Mouse (Mus musculus) lung, adult 2 months (tissue): ENCODE results near the gene Snapc4. TPM values are rescaled to one million over a fixed set of nuclear protein-coding genes. Genes with fewer than 3 reads are reported as not detected.
"Not testable (repeated sequence)": the region's sequence is repeated elsewhere in the genome, so short reads cannot be mapped to it uniquely, and the experiment has no call there.

ENCODE experiments used
- DNase-seq: peaks from one replicate; pipeline ENCODE4 v3.0.0; 2022
- H3K4me1 ChIP-seq: fragments of 200-500 bp; 2 replicates; pipeline ENCODE4 v1.6.1; 2011; ENCODE audit warnings: low read length; ENCODE audit not compliant: control insufficient read depth, insufficient read depth
- H3K4me3 ChIP-seq: fragments of 200-500 bp; replicated peaks from 2 replicates; pipeline ENCODE3; 2011; ENCODE audit warnings: low read depth, mild to moderate bottlenecking, control low read depth, low read length; ENCODE audit errors: extremely low read depth
- CTCF ChIP-seq: fragments of 200-500 bp; IDR thresholded peaks from 2 replicates; pipeline ENCODE4 v1.5.1; 2011; ENCODE audit warnings: mild to moderate bottlenecking, low read length, control low read depth; ENCODE audit not compliant: insufficient read depth
- POLR2A ChIP-seq: fragments of 200-500 bp; IDR thresholded peaks from 2 replicates; pipeline ENCODE4 v1.6.1; 2011; ENCODE audit warnings: low read depth, mild to moderate bottlenecking, control low read depth, low read length, borderline replicate concordance; ENCODE audit errors: extremely low read depth
- WGBS: fragments of 180-500 bp; shearing (Covaris S2); methylation state at CpG from one replicate; pipeline ENCODE4 v1.1.7; 2018; 5-methylcytosine and 5-hydroxymethylcytosine counted together
- polyA plus RNA-seq: library from polyadenylated mRNA; depleted of rRNA; stranded (reverse); fragments of >200 nt; gene quantifications from 2 replicates; pipeline ENCODE4 v1.2.3, GENCODE M21; 2012

The Snapc4 gene
- polyA plus RNA-seq, 1 experiment, result 31.0 TPM

- DNase-seq, result no peak
- H3K4me3 ChIP-seq, result peak overlapping the region; percentile 89
- H3K4me1 ChIP-seq, result peaks cover 10% of the 10 kb centered on the region
- no peak for TF ChIP-seq CTCF
- TF ChIP-seq POLR2A, result no peak
- WGBS, result under 1% methylated on average over 45 of the region's 45 CpGs
Measured at GRCm38 (mm10) chr2:26388682-26389153, 8.3 kb upstream of the Snapc4 start.

- no peak for TF ChIP-seq CTCF
- H3K4me1 ChIP-seq, result peaks cover 10% of the 10 kb centered on the region
- H3K4me3 ChIP-seq, result no peak overlapping the region
- WGBS, result 85% methylated on average over 3 of the region's 3 CpGs
- DNase-seq, result no peak
Measured at GRCm38 (mm10) chr2:26387713-26388112, 7.3 kb upstream of the Snapc4 start.

GRCm38 (mm10) chr2:26380871-26381270, 418 bp upstream of the Snapc4 start:
- DNase-seq, result not testable (repeated sequence)

GRCm38 (mm10) chr2:26372396-26372795, 8.1 kb downstream of the Snapc4 start:
- 92% methylated on average over 8 of the region's 8 CpGs for WGBS
- H3K4me1 ChIP-seq, result no peaks in the 10 kb centered on the region

More at GRCm38 (mm10) chr2:26380871-26381270, 418 bp upstream of the Snapc4 start:
- WGBS, result 36% methylated on average over 6 of the region's 6 CpGs
- H3K4me3 ChIP-seq, result peak overlapping the region; percentile 70
- H3K4me1 ChIP-seq, result not testable (repeated sequence)

GRCm38 (mm10) chr2:26368572-26368971, 11.9 kb downstream of the Snapc4 start:
- 89% methylated on average over 1 of the region's 1 CpGs for WGBS
- Histone ChIP-seq H3K4me1 (no peaks in the 10 kb centered on the region), H3K4me3 (no peak overlapping the region)
- TF ChIP-seq CTCF (no peak), POLR2A (no peak)
- no peak for DNase-seq

More at GRCm38 (mm10) chr2:26372396-26372795, 8.1 kb downstream of the Snapc4 start:
- no peak overlapping the region for H3K4me3 ChIP-seq
- TF ChIP-seq CTCF (no peak), POLR2A (no peak)
- DNase-seq, result no peak

- H3K4me1 ChIP-seq, result no peaks in the 10 kb centered on the region
- TF ChIP-seq POLR2A, result no peak
- H3K4me3 ChIP-seq, result no peak overlapping the region
- DNase-seq, result no peak
- 93% methylated on average over 6 of the region's 6 CpGs for WGBS
Measured at GRCm38 (mm10) chr2:26367911-26368310, 12.5 kb downstream of the Snapc4 start.

GRCm38 (mm10) chr2:26364738-26365465, 15.6 kb downstream of the Snapc4 start:
- DNase-seq, result peak; percentile 44
- Histone ChIP-seq H3K4me1 (no peaks in the 10 kb centered on the region), H3K4me3 (no peak overlapping the region)
- WGBS, result 35% methylated on average over 10 of the region's 10 CpGs
- TF ChIP-seq POLR2A (no peak), CTCF (no peak)

GRCm38 (mm10) chr2:26363481-26363880, 17.0 kb downstream of the Snapc4 start:
- 54% methylated on average over 5 of the region's 5 CpGs for WGBS
- no peak for DNase-seq
- Histone ChIP-seq H3K4me1 (no peaks in the 10 kb centered on the region), H3K4me3 (no peak overlapping the region)
- TF ChIP-seq POLR2A, result no peak
- TF ChIP-seq CTCF, result no peak

- H3K4me3 ChIP-seq, result no peak overlapping the region
- TF ChIP-seq CTCF, result no peak
- TF ChIP-seq POLR2A, result no peak
- no peaks in the 10 kb centered on the region for H3K4me1 ChIP-seq
- no peak for DNase-seq
- WGBS, result 88% methylated on average over 5 of the region's 5 CpGs
Measured at GRCm38 (mm10) chr2:26362991-26363390, 17.5 kb downstream of the Snapc4 start.

GRCm38 (mm10) chr2:26360772-26361171, 19.7 kb downstream of the Snapc4 start, which contains the start of gene Card9:
Card9 (minus strand) TSS chr2:26360918.
- Histone ChIP-seq H3K4me1 (no peaks in the 10 kb centered on the region), H3K4me3 (no peak within 1 kb of the TSS)
- WGBS, result 41% methylated on average over 3 of the region's 3 CpGs
- no peak for DNase-seq
- TF ChIP-seq POLR2A (no peak), CTCF (no peak)
